Mouse (Mus musculus) embryonic fibroblast, embryonic 13.5 days (primary cell): ENCODE results near the gene Tmem167b.

Source experiments
- CTCF ChIP-seq: IDR thresholded peaks from 2 replicates; pipeline ENCODE4 v1.5.1; 2011; ENCODE audit warnings: mild to moderate bottlenecking, control low read depth, low read length, moderate library complexity, borderline replicate concordance; ENCODE audit not compliant: insufficient read depth
- POLR2A ChIP-seq: IDR thresholded peaks from 2 replicates; pipeline ENCODE4 v1.6.1; 2011; ENCODE audit warnings: low read depth, mild to moderate bottlenecking, control low read depth, low read length, moderate library complexity

DNA sequence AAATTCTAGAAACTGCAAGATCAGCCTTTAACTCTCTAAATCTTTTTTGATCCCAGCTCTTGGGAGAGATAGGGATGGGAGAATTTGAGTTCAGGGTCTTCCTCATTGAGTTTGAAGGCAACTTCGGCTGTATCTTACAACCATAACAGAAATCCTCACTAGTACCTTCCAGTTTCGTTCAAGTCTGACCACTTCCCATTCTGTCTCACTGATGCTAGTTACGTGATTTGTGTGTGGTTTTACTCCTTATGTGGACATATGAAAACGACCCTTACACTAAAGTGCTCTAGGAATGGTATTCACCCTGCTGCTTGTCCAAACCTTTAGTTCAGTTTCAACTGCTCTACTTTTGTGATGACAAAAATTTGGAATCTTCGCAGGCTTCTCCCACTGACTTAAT, 11.8 kb upstream of the Tmem167b start:
- no peak for TF ChIP-seq POLR2A
- TF ChIP-seq CTCF = no peak
